Mouse (Mus musculus) midbrain, postnatal 0 days (tissue): ENCODE measurements around the gene Rbx1. TPM values are rescaled to one million over a fixed set of nuclear protein-coding genes. Genes with fewer than 3 reads are reported as not detected.
A peak's percentile ranks its signal among the peaks of the same experiment; 100 is the strongest.

Source experiments
- ATAC-seq: fragments of 200-750 bp; cut with Nextera tagmentation; 2 replicates; pipeline ENCODE4 v1.8.0; 2017; ENCODE audit warnings: moderate number of reproducible peaks, mild to moderate bottlenecking, moderate TSS enrichment, moderate library complexity; ENCODE audit not compliant: low FRiP score
- DNase-seq: peaks from one replicate; pipeline ENCODE4 v3.0.0-alpha.2; 2015; ENCODE audit warnings: low spot score
- H3K27ac ChIP-seq: fragments of 300-500 bp; sonication (generic); 2 replicates; pipeline ENCODE4 v1.5.1; 2014; ENCODE audit warnings: low read depth, mild to moderate bottlenecking, low read length, mixed read lengths
- H3K27me3 ChIP-seq: fragments of 300-500 bp; sonication (generic); 2 replicates; pipeline ENCODE4 v1.6.1; 2014; ENCODE audit warnings: low read length, control low read depth, mixed read lengths; ENCODE audit not compliant: insufficient read depth
- H3K36me3 ChIP-seq: fragments of 300-500 bp; sonication (generic); 2 replicates; pipeline ENCODE4 v1.6.1; 2014; ENCODE audit warnings: low read length, control low read depth, mixed read lengths; ENCODE audit not compliant: insufficient read depth
- H3K4me1 ChIP-seq: fragments of 300-500 bp; sonication (generic); 2 replicates; pipeline ENCODE4 v1.6.1; 2014; ENCODE audit warnings: mild to moderate bottlenecking, control low read depth, antibody characterized with exemption, low read length, mixed read lengths; ENCODE audit not compliant: insufficient read depth
- H3K4me2 ChIP-seq: fragments of 300-500 bp; sonication (generic); 2 replicates; pipeline ENCODE4 v1.6.1; 2014; ENCODE audit warnings: low read depth, mild to moderate bottlenecking, low read length, mixed read lengths; ENCODE audit not compliant: poor library complexity, severe bottlenecking
- H3K4me3 ChIP-seq: fragments of 300-500 bp; sonication (generic); 2 replicates; pipeline ENCODE4 v1.5.1; 2014; ENCODE audit warnings: low read depth, mild to moderate bottlenecking, low read length, moderate library complexity
- H3K9ac ChIP-seq: fragments of 300-500 bp; sonication (generic); replicated peaks from 2 replicates; pipeline ENCODE4 v1.6.1; 2014; ENCODE audit warnings: mild to moderate bottlenecking, low read length, moderate library complexity, mixed read lengths; ENCODE audit not compliant: poor library complexity, severe bottlenecking
- H3K9me3 ChIP-seq: fragments of 300-500 bp; sonication (generic); 2 replicates; pipeline ENCODE4 v1.6.1; 2016; ENCODE audit warnings: low read length, control low read depth
- CTCF ChIP-seq: IDR thresholded peaks from 2 replicates; pipeline ENCODE4 v1.5.1; 2016; ENCODE audit warnings: antibody characterized with exemption, mild to moderate bottlenecking
- WGBS: fragments of 180-500 bp; shearing (Covaris S2); extraction: QIAGEN DNeasy Blood & Tissue Kit; methylation state at CpG from one replicate; pipeline ENCODE4 v1.1.7; 2014; 5-methylcytosine and 5-hydroxymethylcytosine counted together
- polyA plus RNA-seq: library from polyadenylated mRNA; unstranded; fragments of >200 nt; fragmentation: Nextera tagmentation; extraction: Ambion mirVana; gene quantifications from 2 replicates; pipeline ENCODE4 v1.2.1, GENCODE M21; 2015
- total RNA-seq: library from RNA; depleted of rRNA; stranded (reverse); fragments of >200 nt; gene quantifications from 2 replicates; pipeline ENCODE4 v1.2.3, GENCODE M21; 2014

The Rbx1 gene
- total and polyA plus RNA-seq, 2 experiments from 2014 or later = 152 to 397 TPM

DNA sequence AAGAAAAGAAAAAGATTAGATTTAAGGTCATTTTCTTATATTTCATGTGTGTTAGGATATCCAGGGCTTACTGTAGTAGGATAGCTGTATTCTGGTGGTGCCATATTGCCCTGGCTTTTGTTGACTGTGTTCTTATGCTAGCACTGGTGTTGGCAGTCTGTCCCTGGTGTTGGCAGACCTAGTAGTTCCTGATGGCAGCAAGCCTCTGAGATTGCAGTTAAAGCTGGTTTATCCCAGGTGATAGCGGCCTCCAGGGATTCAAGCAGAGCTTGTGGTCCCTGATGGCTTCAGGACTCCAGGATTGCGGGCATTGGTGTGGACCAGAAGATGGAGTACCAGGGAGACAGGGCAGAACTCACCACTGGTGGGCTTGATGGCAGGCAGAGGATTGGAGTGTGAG lies 37.4 kb downstream of the Rbx1 start:
- 93% methylated on average over 2 of the region's 2 CpGs for WGBS
- H3K9ac ChIP-seq = no peak overlapping the region
- no peak for TF ChIP-seq CTCF
- DNase-seq (no peak), ATAC-seq (no peak)
- H3K4me1 ChIP-seq = no peaks in the 10 kb centered on the region
- no peak overlapping the region for H3K4me2 ChIP-seq
- H3K4me3 ChIP-seq = no peak overlapping the region
- H3K27ac ChIP-seq = no peak overlapping the region
- H3K36me3 ChIP-seq = no peaks in the 10 kb centered on the region
- no peaks in the 10 kb centered on the region for H3K27me3 ChIP-seq
- H3K9me3 ChIP-seq = no peaks in the 10 kb centered on the region

DNA sequence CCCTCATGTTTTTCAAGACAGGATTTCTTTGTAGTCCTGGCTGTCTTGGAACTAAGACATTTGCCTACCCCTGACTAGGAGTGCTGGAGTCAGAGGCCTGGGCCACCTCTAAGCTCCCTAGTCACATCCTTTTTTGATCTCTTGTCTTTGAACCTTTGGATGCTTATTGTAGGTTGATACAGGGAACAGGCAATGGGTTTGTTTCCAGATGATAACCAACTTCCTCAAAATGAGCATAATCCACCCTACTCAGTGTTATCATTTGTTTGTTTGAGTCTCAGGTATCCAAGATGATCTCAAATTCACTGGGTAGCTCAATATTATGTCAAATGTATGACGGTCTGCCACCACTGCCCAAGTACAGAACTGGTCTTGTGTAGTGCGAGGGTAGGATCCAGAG lies 37.9 kb downstream of the Rbx1 start:
- no peaks in the 10 kb centered on the region for H3K4me1 ChIP-seq
- ATAC-seq = no peak
- no peak overlapping the region for H3K9ac ChIP-seq
- DNase-seq = no peak
- H3K36me3 ChIP-seq = no peaks in the 10 kb centered on the region
- WGBS = 98% methylated on average over 2 of the region's 2 CpGs
- no peak overlapping the region for H3K27ac ChIP-seq
- no peak overlapping the region for H3K4me2 ChIP-seq
- H3K27me3 ChIP-seq = no peaks in the 10 kb centered on the region
- H3K9me3 ChIP-seq = no peaks in the 10 kb centered on the region
- H3K4me3 ChIP-seq = no peak overlapping the region
- TF ChIP-seq CTCF = no peak

DNA sequence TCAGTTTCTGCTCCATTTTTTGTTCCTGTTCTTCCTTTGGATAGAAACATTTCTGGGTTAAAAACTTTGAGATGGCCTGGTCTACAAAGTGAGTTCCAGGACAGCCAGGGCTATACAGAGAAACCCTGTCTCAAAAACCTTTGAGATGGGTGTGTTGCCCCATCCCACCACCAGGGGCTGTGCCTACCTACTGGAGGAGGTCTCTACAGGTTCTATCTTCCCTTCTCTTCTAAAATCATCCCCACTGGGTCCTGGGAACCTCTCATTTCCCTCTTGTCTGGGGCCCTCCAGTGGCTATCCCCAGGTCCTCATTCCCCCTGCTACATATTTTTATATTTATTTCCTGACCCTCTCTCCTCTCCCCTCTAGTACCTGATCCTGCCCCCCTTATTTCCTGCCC lies 41.1 kb downstream of the Rbx1 start:
- H3K27me3 ChIP-seq = no peaks in the 10 kb centered on the region
- no peak overlapping the region for H3K4me2 ChIP-seq
- H3K4me1 ChIP-seq = no peaks in the 10 kb centered on the region
- no peak overlapping the region for H3K4me3 ChIP-seq
- H3K9ac ChIP-seq = no peak overlapping the region
- ATAC-seq (no peak), DNase-seq (no peak)
- TF ChIP-seq CTCF = peak; percentile 40
- no peaks in the 10 kb centered on the region for H3K9me3 ChIP-seq
- no peaks in the 10 kb centered on the region for H3K36me3 ChIP-seq
- H3K27ac ChIP-seq = no peak overlapping the region

DNA sequence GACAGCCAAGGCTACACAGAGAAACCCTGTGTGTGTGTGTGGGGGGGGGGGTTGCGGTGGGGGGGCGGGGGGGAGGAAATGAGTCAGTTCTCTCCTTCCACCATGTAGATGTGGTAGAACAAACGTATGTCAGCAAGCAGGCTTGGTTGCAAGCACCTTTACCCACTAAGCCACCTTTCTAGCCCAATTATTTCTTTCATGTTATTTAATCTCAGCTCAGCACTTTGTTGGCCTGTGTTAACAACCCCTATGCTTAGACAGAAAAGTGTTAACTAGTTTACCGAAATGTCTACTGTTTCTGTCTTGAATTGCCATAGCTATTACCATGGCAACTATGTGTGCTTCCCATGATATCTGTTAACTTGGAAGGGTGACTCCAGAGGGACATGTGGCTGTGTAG lies 44.5 kb downstream of the Rbx1 start:
- Histone ChIP-seq H3K9me3 (no peaks in the 10 kb centered on the region), H3K9ac (no peak overlapping the region), H3K4me2 (no peak overlapping the region), H3K4me1 (no peaks in the 10 kb centered on the region), H3K27ac (no peak overlapping the region), H3K27me3 (no peaks in the 10 kb centered on the region), H3K36me3 (no peaks in the 10 kb centered on the region), H3K4me3 (no peak overlapping the region)
- no peak for ATAC-seq
- no peak for TF ChIP-seq CTCF
- WGBS = 82% methylated on average over 4 of the region's 4 CpGs
- no peak for DNase-seq

DNA sequence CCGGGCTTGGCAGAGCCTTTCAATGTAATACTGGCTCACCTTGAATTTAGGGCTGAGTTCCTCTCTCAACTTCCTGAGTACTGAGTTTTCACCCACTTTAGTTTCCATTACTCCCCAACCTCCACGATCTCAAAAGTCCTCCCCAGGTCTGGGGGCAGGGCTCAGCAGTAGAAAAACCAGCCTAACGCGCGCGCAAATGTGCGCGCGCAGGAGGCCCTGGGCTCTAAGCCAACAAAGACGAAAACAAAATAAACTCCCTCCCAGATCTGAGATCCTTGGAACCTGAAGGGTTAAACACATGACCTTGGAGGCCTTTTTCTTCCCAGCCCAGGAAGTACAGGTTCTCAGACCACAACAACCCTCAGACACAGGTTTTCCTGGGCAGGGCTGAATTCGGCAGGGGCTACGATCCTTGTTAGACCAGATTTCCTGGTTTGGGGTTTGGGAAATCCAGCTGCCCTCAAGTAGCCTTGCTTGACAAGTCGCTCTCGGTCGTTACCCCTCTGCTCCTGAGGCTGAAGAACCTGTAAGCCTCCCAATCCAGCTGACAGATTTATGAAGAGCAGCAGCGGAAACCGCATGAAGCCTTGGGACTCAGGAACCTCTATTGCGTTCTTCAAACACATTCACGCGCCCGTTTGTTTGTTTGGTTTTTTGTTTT lies 45.6 kb downstream of the Rbx1 start:
- H3K27me3 ChIP-seq = no peaks in the 10 kb centered on the region
- no peaks in the 10 kb centered on the region for H3K36me3 ChIP-seq
- H3K4me1 ChIP-seq = no peaks in the 10 kb centered on the region
- H3K4me3 ChIP-seq = no peak overlapping the region
- no peaks in the 10 kb centered on the region for H3K9me3 ChIP-seq
- H3K9ac ChIP-seq = no peak overlapping the region
- 60% methylated on average over 21 of the region's 21 CpGs for WGBS
- no peak overlapping the region for H3K27ac ChIP-seq
- TF ChIP-seq CTCF = no peak
- H3K4me2 ChIP-seq = 0 out of 2 replicates have a peak overlapping the region, but pooled peaks have one; percentile 12
- ATAC-seq = no peak
- no peak for DNase-seq

DNA sequence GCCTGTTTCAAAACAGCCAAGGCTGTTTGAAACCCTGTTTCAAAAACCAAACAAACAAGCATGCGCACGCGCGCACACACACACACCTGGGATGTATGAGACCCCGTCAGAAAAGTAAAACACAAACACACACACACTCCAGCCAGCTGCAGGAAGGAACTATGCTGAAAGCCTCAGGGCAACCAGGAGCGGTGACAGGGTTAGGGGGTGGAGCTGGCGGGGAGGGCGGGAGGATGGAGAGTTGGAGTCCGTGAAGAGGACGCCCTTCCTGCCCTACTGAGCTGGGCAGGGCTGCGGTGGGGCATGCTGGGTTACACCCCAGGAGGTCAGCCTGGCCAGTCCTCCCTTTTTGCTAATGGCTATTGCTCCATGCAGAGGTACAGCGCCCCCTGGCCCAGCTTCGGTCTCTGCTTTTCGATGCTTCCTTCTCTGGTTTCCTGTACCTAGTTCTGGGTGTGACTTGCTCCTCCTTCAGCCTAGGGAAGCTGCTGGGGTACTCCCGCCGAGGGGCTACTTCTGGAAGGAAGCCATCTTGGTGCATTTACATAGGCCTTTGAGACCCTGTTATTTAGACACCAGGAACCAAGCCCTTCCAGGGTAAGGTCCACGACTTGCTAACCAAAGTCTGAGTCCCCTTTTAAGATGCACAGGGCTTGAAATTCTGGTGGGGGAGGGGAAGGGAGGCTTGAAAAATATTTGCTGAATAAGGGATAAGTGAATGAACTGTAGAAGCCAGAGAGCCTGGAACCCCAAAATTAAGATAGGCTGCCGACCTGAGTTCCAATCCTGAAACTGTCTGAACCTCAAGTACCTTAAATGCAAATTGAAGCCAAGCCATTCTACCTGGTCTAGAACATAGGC lies 48.2 kb downstream of the Rbx1 start:
- Histone ChIP-seq H3K27ac (no peak overlapping the region), H3K9ac (peak overlapping the region; percentile 42), H3K9me3 (no peaks in the 10 kb centered on the region), H3K4me1 (no peaks in the 10 kb centered on the region), H3K27me3 (no peaks in the 10 kb centered on the region), H3K4me2 (peak overlapping the region; percentile 45), H3K36me3 (no peaks in the 10 kb centered on the region), H3K4me3 (peak overlapping the region; percentile 22; the same call in 1 of the 2 replicates)
- peak; percentile 63 for TF ChIP-seq CTCF
- DNase-seq (peak; percentile 57), ATAC-seq (no peak)
- 17% methylated on average over 13 of the region's 18 CpGs for whole genome bisulfite sequencing
